Mouse (Mus musculus) forebrain, embryonic 12.5 days (tissue): ENCODE results near the gene Gm20696. TPM values are rescaled to one million over a fixed set of nuclear protein-coding genes. Genes with fewer than 3 reads are reported as not detected.

Experiments used
- ATAC-seq: fragments of 200-750 bp; cut with Nextera tagmentation; 2 replicates; pipeline ENCODE4 v1.8.0; 2017; ENCODE audit warnings: moderate TSS enrichment; ENCODE audit not compliant: low FRiP score
- H3K27ac ChIP-seq: fragments of 300-500 bp; sonication (generic); 2 replicates; pipeline ENCODE4 v1.5.1; 2016; ENCODE audit warnings: mild to moderate bottlenecking
- H3K27me3 ChIP-seq: fragments of 300-500 bp; sonication (generic); 2 replicates; pipeline ENCODE4 v1.6.1; 2016; ENCODE audit warnings: mild to moderate bottlenecking
- H3K36me3 ChIP-seq: fragments of 300-500 bp; sonication (generic); replicated peaks from 2 replicates; pipeline ENCODE4 v1.6.1; 2016; ENCODE audit warnings: mild to moderate bottlenecking
- H3K4me1 ChIP-seq: fragments of 300-500 bp; sonication (generic); 2 replicates; pipeline ENCODE4 v1.6.1; 2016
- H3K4me2 ChIP-seq: fragments of 300-500 bp; sonication (generic); 2 replicates; pipeline ENCODE4 v1.6.1; 2016; ENCODE audit warnings: mild to moderate bottlenecking, moderate library complexity
- H3K4me3 ChIP-seq: fragments of 300-500 bp; sonication (generic); replicated peaks from 2 replicates; pipeline ENCODE4 v1.5.1; 2016; ENCODE audit warnings: mild to moderate bottlenecking
- H3K9ac ChIP-seq: fragments of 300-500 bp; sonication (generic); 2 replicates; pipeline ENCODE4 v1.6.1; 2016; ENCODE audit warnings: mild to moderate bottlenecking
- H3K9me3 ChIP-seq: fragments of 300-500 bp; sonication (generic); 2 replicates; pipeline ENCODE4 v1.6.1; 2016
- WGBS: fragments of 180-500 bp; shearing (Covaris S2); methylation state at CpG from one replicate; pipeline ENCODE4 v1.1.7; 2016; 5-methylcytosine and 5-hydroxymethylcytosine counted together
- polyA plus RNA-seq: library from polyadenylated mRNA; unstranded; fragments of >200 nt; fragmentation: Nextera tagmentation; extraction: Ambion mirVana; gene quantifications from 2 replicates; pipeline ENCODE4 v1.2.1, GENCODE M21; 2016

The Gm20696 gene
- polyA plus RNA-seq, 1 experiment from 2014 or later = 6.0 TPM

DNA sequence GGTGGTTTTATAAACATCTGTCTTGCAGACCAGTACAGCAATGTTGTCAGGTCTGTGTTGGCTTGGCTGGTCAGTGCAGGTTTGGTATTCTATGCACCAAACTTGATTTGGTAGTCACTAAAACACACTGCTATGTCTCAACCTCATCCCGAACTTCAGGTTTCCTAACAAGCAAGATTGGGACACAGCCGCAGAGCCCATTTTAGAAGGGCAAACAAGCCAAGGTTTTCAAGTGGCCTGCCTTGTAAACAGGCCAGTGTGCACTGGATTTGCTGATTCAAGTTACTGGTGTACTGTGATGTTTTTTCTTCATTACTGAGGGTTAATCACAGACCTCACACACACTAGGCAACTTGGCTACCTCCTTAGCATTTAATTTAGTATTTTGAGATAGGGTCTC is 10.5 kb downstream of the Gm20696 start:
- Histone ChIP-seq H3K36me3 (no peaks in the 10 kb centered on the region), H3K27me3 (no peaks in the 10 kb centered on the region), H3K9ac (no peak overlapping the region), H3K27ac (no peak overlapping the region), H3K4me2 (no peak overlapping the region), H3K9me3 (no peaks in the 10 kb centered on the region), H3K4me3 (no peak overlapping the region), H3K4me1 (peaks cover 19% of the 10 kb centered on the region)
- no peak for ATAC-seq
- 89% methylated on average over 2 of the region's 2 CpGs for WGBS

- H3K4me3 ChIP-seq = no peak overlapping the region
- H3K27ac ChIP-seq = no peak overlapping the region
- no peaks in the 10 kb centered on the region for H3K9me3 ChIP-seq
- peaks cover 16% of the 10 kb centered on the region for H3K4me1 ChIP-seq
- ATAC-seq = no peak
- WGBS = 60% methylated on average over 7 of the region's 7 CpGs
- no peak overlapping the region for H3K9ac ChIP-seq
- H3K27me3 ChIP-seq = no peaks in the 10 kb centered on the region
- no peak overlapping the region for H3K4me2 ChIP-seq
- no peaks in the 10 kb centered on the region for H3K36me3 ChIP-seq
These were observed 11.1 kb downstream of the Gm20696 start for GRCm38 (mm10) chr6:99655488-99655887.

DNA sequence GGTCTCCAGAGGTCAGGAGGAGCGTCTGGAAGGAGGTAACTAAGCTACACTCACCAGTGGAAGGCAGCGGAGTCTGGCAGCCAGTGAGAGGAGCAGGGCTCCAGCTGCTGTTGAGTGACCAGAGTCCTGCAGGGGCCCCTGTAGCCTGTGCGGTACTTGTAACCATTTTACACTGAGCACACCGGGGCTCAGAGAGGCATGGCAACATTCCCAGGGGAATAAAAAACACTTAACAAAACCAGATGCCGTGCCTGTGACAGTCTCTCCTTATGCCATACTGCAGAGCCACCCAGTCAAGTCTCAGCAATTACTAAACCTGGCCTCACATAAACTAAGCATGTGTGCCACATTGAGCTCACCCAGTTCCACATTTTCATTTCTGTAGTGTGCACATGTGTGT is 12.3 kb downstream of the Gm20696 start:
- H3K9me3 ChIP-seq = no peaks in the 10 kb centered on the region
- no peak for ATAC-seq
- H3K4me3 ChIP-seq = no peak overlapping the region
- no peak overlapping the region for H3K4me2 ChIP-seq
- H3K36me3 ChIP-seq = no peaks in the 10 kb centered on the region
- peaks cover 13% of the 10 kb centered on the region; the same call in 1 of the 2 replicates for H3K4me1 ChIP-seq
- no peak overlapping the region for H3K27ac ChIP-seq
- H3K9ac ChIP-seq = no peak overlapping the region
- H3K27me3 ChIP-seq = no peaks in the 10 kb centered on the region
- 70% methylated on average over 5 of the region's 5 CpGs for WGBS

DNA sequence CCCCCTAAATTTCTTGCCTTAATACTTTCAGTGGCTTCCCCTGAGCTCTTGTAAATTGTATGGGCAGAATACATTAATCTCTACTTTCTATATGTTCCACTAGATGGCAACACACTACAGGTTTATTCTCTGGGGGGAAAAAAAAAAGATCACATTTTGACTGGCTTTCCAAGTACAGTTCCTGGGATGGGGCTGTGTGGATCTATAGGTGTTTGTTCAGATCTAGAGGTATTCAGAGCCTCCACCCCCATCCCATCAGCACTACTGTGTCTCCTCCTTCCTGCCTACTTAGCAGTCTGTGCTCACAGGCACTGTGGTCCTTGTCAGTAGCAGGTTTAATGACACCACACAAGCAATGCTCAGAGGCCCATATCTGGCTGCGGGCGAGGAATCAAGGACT is 14.3 kb downstream of the Gm20696 start:
- 82% methylated on average over 2 of the region's 2 CpGs for WGBS
- ATAC-seq = peak; percentile 51; the same call in 1 of the 2 replicates
- Histone ChIP-seq H3K9ac (no peak overlapping the region), H3K36me3 (no peaks in the 10 kb centered on the region), H3K4me2 (no peak overlapping the region), H3K4me3 (no peak overlapping the region), H3K4me1 (peaks cover 7% of the 10 kb centered on the region; the same call in 1 of the 2 replicates), H3K9me3 (no peaks in the 10 kb centered on the region), H3K27ac (no peak overlapping the region), H3K27me3 (no peaks in the 10 kb centered on the region)

DNA sequence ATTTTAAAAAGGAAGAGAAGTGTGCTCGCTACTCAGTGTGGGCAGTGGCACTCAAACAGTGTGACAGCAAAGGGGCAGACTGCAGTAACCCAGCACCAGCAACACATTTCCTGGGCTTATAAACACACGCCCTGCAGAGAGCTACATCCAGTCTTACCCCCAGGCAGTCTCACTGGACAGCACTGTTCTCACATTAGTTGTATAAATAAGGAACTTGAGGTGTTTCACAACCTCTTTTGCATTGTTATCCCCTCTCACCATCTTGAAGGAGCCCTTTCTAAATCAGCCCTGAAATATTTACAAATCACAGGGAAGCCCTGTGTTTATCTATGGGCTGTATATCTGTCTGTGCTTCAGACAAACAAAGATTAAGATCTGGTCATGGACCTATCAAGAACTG is 17.3 kb downstream of the Gm20696 start:
- Histone ChIP-seq H3K27me3 (no peaks in the 10 kb centered on the region), H3K9me3 (no peaks in the 10 kb centered on the region), H3K4me3 (no peak overlapping the region), H3K9ac (no peak overlapping the region), H3K36me3 (peaks cover 7% of the 10 kb centered on the region; the same call in 1 of the 2 replicates), H3K4me2 (no peak overlapping the region), H3K4me1 (peaks cover 5% of the 10 kb centered on the region), H3K27ac (no peak overlapping the region)
- no peak for ATAC-seq
- 64% methylated on average over 2 of the region's 2 CpGs for WGBS

GRCm38 (mm10) chr6:99646344-99646743 is 20.3 kb downstream of the Gm20696 start:
- H3K9me3 ChIP-seq = no peaks in the 10 kb centered on the region
- H3K4me2 ChIP-seq = no peak overlapping the region
- ATAC-seq = no peak
- H3K4me1 ChIP-seq = peaks cover 4% of the 10 kb centered on the region; the same call in 1 of the 2 replicates
- no peak overlapping the region for H3K9ac ChIP-seq
- H3K27me3 ChIP-seq = no peaks in the 10 kb centered on the region
- H3K4me3 ChIP-seq = no peak overlapping the region
- 71% methylated on average over 10 of the region's 10 CpGs for WGBS
- H3K36me3 ChIP-seq = peaks cover 7% of the 10 kb centered on the region; the same call in 1 of the 2 replicates
- no peak overlapping the region for H3K27ac ChIP-seq

DNA sequence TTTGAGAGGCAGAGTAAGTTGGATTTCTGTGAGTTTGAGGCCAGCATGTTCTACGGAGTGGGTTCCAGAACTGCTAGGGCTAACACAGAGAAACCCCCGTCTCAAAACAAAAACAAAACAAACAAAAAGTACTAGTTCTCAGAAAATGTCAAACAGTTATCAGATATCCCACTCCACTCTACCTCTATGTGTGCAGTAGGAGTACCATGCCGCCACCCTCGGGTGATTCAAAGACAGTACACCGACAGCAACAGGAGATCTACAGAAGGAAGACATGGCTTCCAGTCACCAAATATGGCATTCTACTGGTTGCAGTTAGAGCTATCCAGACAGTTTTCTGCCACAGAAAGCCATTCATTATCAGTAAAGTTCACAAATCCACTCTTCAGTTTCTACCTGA is 21.7 kb downstream of the Gm20696 start:
- no peak for ATAC-seq
- no peaks in the 10 kb centered on the region for H3K9me3 ChIP-seq
- no peak overlapping the region for H3K9ac ChIP-seq
- no peak overlapping the region for H3K27ac ChIP-seq
- H3K27me3 ChIP-seq = no peaks in the 10 kb centered on the region
- H3K4me3 ChIP-seq = no peak overlapping the region
- H3K36me3 ChIP-seq = peaks cover 7% of the 10 kb centered on the region; the same call in 1 of the 2 replicates
- WGBS = 86% methylated on average over 5 of the region's 5 CpGs
- no peak overlapping the region for H3K4me2 ChIP-seq
- peaks cover 4% of the 10 kb centered on the region; the same call in 1 of the 2 replicates for H3K4me1 ChIP-seq

- H3K4me3 ChIP-seq = no peak overlapping the region
- peaks cover 7% of the 10 kb centered on the region; the same call in 1 of the 2 replicates for H3K36me3 ChIP-seq
- no peak for ATAC-seq
- H3K9me3 ChIP-seq = no peaks in the 10 kb centered on the region
- 79% methylated on average over 5 of the region's 5 CpGs for WGBS
- no peak overlapping the region for H3K9ac ChIP-seq
- no peak overlapping the region for H3K4me2 ChIP-seq
- H3K4me1 ChIP-seq = peaks cover 4% of the 10 kb centered on the region; the same call in 1 of the 2 replicates
- H3K27ac ChIP-seq = no peak overlapping the region
- H3K27me3 ChIP-seq = no peaks in the 10 kb centered on the region
These were observed 22.2 kb downstream of the Gm20696 start for GRCm38 (mm10) chr6:99644386-99644785.

- ATAC-seq = no peak
- Histone ChIP-seq H3K4me3 (no peak overlapping the region), H3K4me2 (no peak overlapping the region), H3K36me3 (peaks cover 7% of the 10 kb centered on the region; the same call in 1 of the 2 replicates), H3K4me1 (peaks cover 4% of the 10 kb centered on the region; the same call in 1 of the 2 replicates), H3K9ac (no peak overlapping the region), H3K27ac (no peak overlapping the region), H3K27me3 (no peaks in the 10 kb centered on the region), H3K9me3 (no peaks in the 10 kb centered on the region)
- 70% methylated on average over 10 of the region's 10 CpGs for WGBS
These were observed 23.0 kb downstream of the Gm20696 start for GRCm38 (mm10) chr6:99643439-99644199.

DNA sequence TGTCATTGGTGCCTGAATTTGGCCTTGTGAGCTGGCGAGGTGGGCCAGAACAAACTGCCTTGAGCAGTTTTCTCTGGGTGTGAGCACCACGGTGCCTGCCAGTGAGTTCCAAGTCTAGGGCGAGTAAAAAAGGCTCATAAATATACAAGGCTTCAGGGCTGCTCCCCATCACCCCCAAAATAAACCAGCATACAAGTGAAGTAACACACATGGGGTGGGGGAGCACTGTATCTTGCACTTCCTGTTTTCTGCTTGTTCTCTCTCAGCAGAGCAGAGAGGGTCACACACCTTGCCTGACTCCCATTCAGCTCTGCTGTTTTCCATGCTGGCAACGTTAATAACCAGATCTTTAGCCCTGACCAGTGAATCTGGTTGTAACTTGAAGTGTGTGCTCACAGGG is 29.1 kb downstream of the Gm20696 start:
- 0 out of 2 replicates have a peak, but pooled peaks cover 7% of the 10 kb centered on the region for H3K4me1 ChIP-seq
- no peak overlapping the region for H3K27ac ChIP-seq
- H3K4me3 ChIP-seq = no peak overlapping the region
- no peaks in the 10 kb centered on the region for H3K27me3 ChIP-seq
- no peak overlapping the region for H3K4me2 ChIP-seq
- 66% methylated on average over 4 of the region's 4 CpGs for WGBS
- ATAC-seq = no peak
- H3K36me3 ChIP-seq = no peaks in the 10 kb centered on the region; the same call in none of the 2 replicates
- H3K9ac ChIP-seq = no peak overlapping the region
- no peaks in the 10 kb centered on the region for H3K9me3 ChIP-seq

DNA sequence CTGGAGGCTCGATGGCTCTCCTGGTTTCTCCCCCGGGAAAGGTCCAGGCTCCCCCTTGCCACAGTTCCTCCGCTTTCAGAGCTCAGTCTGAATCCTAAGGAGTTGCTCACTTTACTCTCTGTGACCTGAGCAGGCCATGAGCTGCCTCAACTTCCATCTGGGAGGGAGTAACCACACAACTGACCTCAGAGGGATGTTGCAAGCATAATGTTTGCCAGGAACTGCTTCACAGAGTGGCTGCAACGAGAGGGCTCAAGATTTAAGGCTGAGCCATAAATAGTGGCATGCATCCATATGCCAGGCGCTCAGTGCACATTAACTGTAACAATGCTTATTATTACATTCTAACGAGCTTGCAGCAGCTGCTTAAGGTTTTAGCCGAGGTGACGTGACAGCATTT is 29.8 kb downstream of the Gm20696 start:
- Histone ChIP-seq H3K9ac (no peak overlapping the region), H3K4me3 (no peak overlapping the region), H3K4me1 (0 out of 2 replicates have a peak, but pooled peaks cover 7% of the 10 kb centered on the region), H3K27me3 (no peaks in the 10 kb centered on the region), H3K4me2 (no peak overlapping the region), H3K27ac (no peak overlapping the region), H3K36me3 (no peaks in the 10 kb centered on the region; the same call in none of the 2 replicates), H3K9me3 (no peaks in the 10 kb centered on the region)
- ATAC-seq = no peak
- WGBS = 49% methylated on average over 8 of the region's 8 CpGs

DNA sequence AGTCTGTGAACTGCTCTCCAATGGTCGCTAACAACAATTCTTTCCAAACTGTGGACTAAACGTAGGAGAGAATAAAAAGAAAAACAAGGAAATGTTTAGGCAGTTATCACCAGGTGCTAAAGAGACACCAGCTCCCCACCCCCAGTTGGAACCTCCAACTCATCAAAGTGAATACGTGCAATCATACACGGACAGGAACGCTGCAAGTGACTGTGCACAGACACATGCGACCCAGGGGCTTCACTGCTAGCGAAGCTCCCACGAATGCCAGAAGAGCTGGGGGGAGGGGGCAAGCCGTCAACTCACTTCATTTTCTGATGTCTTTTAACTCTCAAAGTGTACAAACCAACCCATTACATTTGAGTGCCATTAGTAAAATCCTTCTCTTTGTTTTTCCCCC is 30.5 kb downstream of the Gm20696 start:
- WGBS = 71% methylated on average over 9 of the region's 9 CpGs
- Histone ChIP-seq H3K4me1 (0 out of 2 replicates have a peak, but pooled peaks cover 7% of the 10 kb centered on the region), H3K4me2 (no peak overlapping the region), H3K4me3 (no peak overlapping the region), H3K9me3 (no peaks in the 10 kb centered on the region), H3K27me3 (no peaks in the 10 kb centered on the region), H3K9ac (no peak overlapping the region), H3K36me3 (no peaks in the 10 kb centered on the region; the same call in none of the 2 replicates), H3K27ac (no peak overlapping the region)
- no peak for ATAC-seq
